Mouse (Mus musculus) midbrain, embryonic 10.5 days (tissue): ENCODE measurements around the gene Prr15l. TPM values are rescaled to one million over a fixed set of nuclear protein-coding genes. Genes with fewer than 3 reads are reported as not detected.

Source experiments
- DNase-seq: peaks from one replicate; pipeline ENCODE4 v3.0.0-alpha.2; 2017; ENCODE audit warnings: low spot score
- H3K27ac ChIP-seq: fragments of 300-500 bp; sonication (generic); replicated peaks from 2 replicates; pipeline ENCODE4 v1.5.1; 2016; ENCODE audit warnings: mild to moderate bottlenecking
- H3K27me3 ChIP-seq: fragments of 300-500 bp; sonication (generic); 2 replicates; pipeline ENCODE4 v1.6.1; 2016; ENCODE audit warnings: low read depth, mild to moderate bottlenecking; ENCODE audit not compliant: poor library complexity, severe bottlenecking
- H3K36me3 ChIP-seq: fragments of 300-500 bp; sonication (generic); 2 replicates; pipeline ENCODE4 v1.6.1; 2016; ENCODE audit warnings: mild to moderate bottlenecking, moderate library complexity
- H3K4me1 ChIP-seq: fragments of 300-500 bp; sonication (generic); 2 replicates; pipeline ENCODE4 v1.6.1; 2016
- H3K4me3 ChIP-seq: fragments of 300-500 bp; sonication (generic); 2 replicates; pipeline ENCODE4 v1.5.1; 2016; ENCODE audit warnings: mild to moderate bottlenecking, moderate library complexity
- H3K9me3 ChIP-seq: fragments of 300-500 bp; sonication (generic); replicated peaks from 2 replicates; pipeline ENCODE4 v1.6.1; 2016; ENCODE audit warnings: mild to moderate bottlenecking
- WGBS: fragments of 180-500 bp; shearing (Covaris S2); methylation state at CpG from one replicate; pipeline ENCODE4 v1.1.7; 2016; 5-methylcytosine and 5-hydroxymethylcytosine counted together
- polyA plus RNA-seq: library from polyadenylated mRNA; unstranded; fragments of >200 nt; fragmentation: Nextera tagmentation; extraction: Ambion mirVana; gene quantifications from 2 replicates; pipeline ENCODE4 v1.2.1, GENCODE M21; 2016

Prr15l gene
- polyA plus RNA-seq, 1 experiment from 2014 or later: 0.04 TPM

GRCm38 (mm10) chr11:96957061-96957805 lies 29.3 kb downstream of the Prr15l start:
- no peak for DNase-seq
- Histone ChIP-seq H3K27ac (no peak overlapping the region), H3K36me3 (peaks cover 97% of the 10 kb centered on the region), H3K4me3 (no peak overlapping the region), H3K27me3 (no peaks in the 10 kb centered on the region), H3K9me3 (no peaks in the 10 kb centered on the region), H3K4me1 (0 out of 2 replicates have a peak, but pooled peaks cover 2% of the 10 kb centered on the region)
- 93% methylated on average over 10 of the region's 10 CpGs for WGBS

- no peaks in the 10 kb centered on the region for H3K9me3 ChIP-seq
- H3K36me3 ChIP-seq: peaks cover 50% of the 10 kb centered on the region
- 18% methylated on average over 8 of the region's 8 CpGs for WGBS
- H3K4me1 ChIP-seq: peaks cover 13% of the 10 kb centered on the region; the same call in 1 of the 2 replicates
- H3K4me3 ChIP-seq: no peak overlapping the region
- H3K27me3 ChIP-seq: no peaks in the 10 kb centered on the region
- H3K27ac ChIP-seq: peak overlapping the region; percentile 49; the same call in 1 of the 2 replicates
- DNase-seq: peak; percentile 81
Observed at GRCm38 (mm10) chr11:96963580-96963979, 35.7 kb downstream of the Prr15l start.

GRCm38 (mm10) chr11:96966172-96966571 lies 38.3 kb downstream of the Prr15l start:
- no peaks in the 10 kb centered on the region for H3K27me3 ChIP-seq
- no peak overlapping the region for H3K27ac ChIP-seq
- H3K4me3 ChIP-seq: no peak overlapping the region
- no peaks in the 10 kb centered on the region for H3K9me3 ChIP-seq
- no peak for DNase-seq
- peaks cover 30% of the 10 kb centered on the region for H3K36me3 ChIP-seq
- WGBS: 96% methylated on average over 3 of the region's 3 CpGs
- H3K4me1 ChIP-seq: peaks cover 29% of the 10 kb centered on the region

GRCm38 (mm10) chr11:96966914-96967543 lies 39.1 kb downstream of the Prr15l start:
- Histone ChIP-seq H3K4me3 (no peak overlapping the region), H3K27me3 (no peaks in the 10 kb centered on the region), H3K9me3 (no peaks in the 10 kb centered on the region), H3K4me1 (peaks cover 29% of the 10 kb centered on the region), H3K27ac (no peak overlapping the region), H3K36me3 (peaks cover 22% of the 10 kb centered on the region)
- no peak for DNase-seq
- WGBS: 95% methylated on average over 13 of the region's 13 CpGs

- no peak for DNase-seq
- H3K27ac ChIP-seq: no peak overlapping the region
- no peak overlapping the region for H3K4me3 ChIP-seq
- no peaks in the 10 kb centered on the region for H3K27me3 ChIP-seq
- peaks cover 15% of the 10 kb centered on the region for H3K36me3 ChIP-seq
- no peaks in the 10 kb centered on the region for H3K9me3 ChIP-seq
- WGBS: 93% methylated on average over 11 of the region's 11 CpGs
- H3K4me1 ChIP-seq: peaks cover 29% of the 10 kb centered on the region
Observed at GRCm38 (mm10) chr11:96967544-96968269, 39.8 kb downstream of the Prr15l start.

GRCm38 (mm10) chr11:96968476-96968875 lies 40.6 kb downstream of the Prr15l start:
- H3K4me1 ChIP-seq: peaks cover 27% of the 10 kb centered on the region
- H3K36me3 ChIP-seq: peaks cover 12% of the 10 kb centered on the region
- H3K27ac ChIP-seq: no peak overlapping the region
- no peak for DNase-seq
- no peaks in the 10 kb centered on the region for H3K27me3 ChIP-seq
- WGBS: 60% methylated on average over 6 of the region's 6 CpGs
- no peaks in the 10 kb centered on the region for H3K9me3 ChIP-seq
- H3K4me3 ChIP-seq: no peak overlapping the region

- 74% methylated on average over 5 of the region's 5 CpGs for WGBS
- peaks cover 25% of the 10 kb centered on the region for H3K4me1 ChIP-seq
- no peaks in the 10 kb centered on the region for H3K27me3 ChIP-seq
- no peak overlapping the region for H3K4me3 ChIP-seq
- H3K9me3 ChIP-seq: no peaks in the 10 kb centered on the region
- peaks cover 14% of the 10 kb centered on the region for H3K36me3 ChIP-seq
- no peak overlapping the region for H3K27ac ChIP-seq
- DNase-seq: no peak
Observed at GRCm38 (mm10) chr11:96969280-96969722, 41.4 kb downstream of the Prr15l start.

GRCm38 (mm10) chr11:96969746-96970145 lies 41.8 kb downstream of the Prr15l start:
- no peak for DNase-seq
- WGBS: 70% methylated on average over 1 of the region's 1 CpGs
- H3K27ac ChIP-seq: no peak overlapping the region

GRCm38 (mm10) chr11:96970341-96970740 lies 42.4 kb downstream of the Prr15l start:
- Histone ChIP-seq H3K27me3 (no peaks in the 10 kb centered on the region), H3K9me3 (no peaks in the 10 kb centered on the region), H3K36me3 (peaks cover 14% of the 10 kb centered on the region), H3K27ac (no peak overlapping the region), H3K4me3 (no peak overlapping the region), H3K4me1 (peaks cover 28% of the 10 kb centered on the region)
- DNase-seq: no peak
- WGBS: 88% methylated on average over 3 of the region's 3 CpGs

More at GRCm38 (mm10) chr11:96969746-96970145, 41.8 kb downstream of the Prr15l start:
- Histone ChIP-seq H3K27me3 (no peaks in the 10 kb centered on the region), H3K36me3 (peaks cover 14% of the 10 kb centered on the region), H3K9me3 (no peaks in the 10 kb centered on the region), H3K4me3 (no peak overlapping the region), H3K4me1 (peaks cover 25% of the 10 kb centered on the region)

GRCm38 (mm10) chr11:96972906-96973305 lies 45.0 kb downstream of the Prr15l start:
- Histone ChIP-seq H3K36me3 (peaks cover 11% of the 10 kb centered on the region), H3K9me3 (no peaks in the 10 kb centered on the region), H3K4me1 (peaks cover 47% of the 10 kb centered on the region), H3K4me3 (no peak overlapping the region), H3K27me3 (no peaks in the 10 kb centered on the region), H3K27ac (no peak overlapping the region)
- DNase-seq: no peak
- WGBS: 80% methylated on average over 5 of the region's 5 CpGs

GRCm38 (mm10) chr11:96973426-96973964 lies 45.6 kb downstream of the Prr15l start:
- Histone ChIP-seq H3K27ac (no peak overlapping the region), H3K4me3 (no peak overlapping the region), H3K4me1 (peaks cover 50% of the 10 kb centered on the region), H3K27me3 (no peaks in the 10 kb centered on the region), H3K36me3 (peaks cover 11% of the 10 kb centered on the region), H3K9me3 (no peaks in the 10 kb centered on the region)
- DNase-seq: no peak
- 91% methylated on average over 5 of the region's 5 CpGs for WGBS

- WGBS: 90% methylated on average over 5 of the region's 5 CpGs
- no peaks in the 10 kb centered on the region for H3K9me3 ChIP-seq
- DNase-seq: no peak
- peaks cover 11% of the 10 kb centered on the region for H3K36me3 ChIP-seq
- H3K4me3 ChIP-seq: no peak overlapping the region
- H3K4me1 ChIP-seq: peaks cover 42% of the 10 kb centered on the region
- no peaks in the 10 kb centered on the region for H3K27me3 ChIP-seq
- no peak overlapping the region for H3K27ac ChIP-seq
Observed at GRCm38 (mm10) chr11:96974813-96975212, 46.9 kb downstream of the Prr15l start.
